Mouse (Mus musculus): ENCODE results near the gene Cox7a1.

- no peak for TF ChIP-seq FLI1 (IDR thresholded peaks at IDR 0.05; ENCODE audit: low read length)
- TF ChIP-seq GATA1 (IDR thresholded peaks at IDR 0.05; ENCODE audit: borderline replicate concordance, low read length), result no peak
Measured at GRCm38 (mm10) chr7:30221433-30221832, 37.5 kb downstream of the Cox7a1 start.

All from megakaryocyte, embryonic 14.5 days (primary cell).